Mouse (Mus musculus): ENCODE results near the gene Slc6a20a. TPM values are rescaled to one million over a fixed set of nuclear protein-coding genes. Genes with fewer than 3 reads are reported as not detected.

Slc6a20a gene
- polyA plus RNA-seq, 1 experiment from 2014 or later = 5.6 TPM

- H3K36me3 ChIP-seq = no peaks in the 10 kb centered on the region
- no peaks in the 10 kb centered on the region for H3K4me1 ChIP-seq
These were observed 45.7 kb downstream of the Slc6a20a start for GRCm38 (mm10) chr9:123632993-123633392.

GRCm38 (mm10) chr9:123632281-123632680 lies 46.4 kb downstream of the Slc6a20a start, which contains the start of gene Slc6a20b:
Slc6a20b (minus strand) TSS chr9:123632565.
- 86% methylated on average over 6 of the region's 6 CpGs for WGBS
- H3K27ac ChIP-seq (replicated peaks) = no peak within 1 kb of the TSS

More at GRCm38 (mm10) chr9:123632993-123633392, 45.7 kb downstream of the Slc6a20a start:
- H3K9me3 ChIP-seq (replicated peaks) = no peaks in the 10 kb centered on the region
- WGBS = 91% methylated on average over 3 of the region's 3 CpGs
- H3K4me2 ChIP-seq = no peak overlapping the region
- H3K27me3 ChIP-seq (replicated peaks) = no peaks in the 10 kb centered on the region
- H3K27ac ChIP-seq (replicated peaks) = no peak overlapping the region
- no peak overlapping the region for H3K4me3 ChIP-seq (replicated peaks)
- no peak for ATAC-seq (ENCODE audit: low FRiP score)
- no peak overlapping the region for H3K9ac ChIP-seq (replicated peaks)

GRCm38 (mm10) chr9:123631666-123632065 lies 47.0 kb downstream of the Slc6a20a start:
- Histone ChIP-seq H3K9me3 (replicated peaks) (no peaks in the 10 kb centered on the region), H3K9ac (replicated peaks) (no peak overlapping the region), H3K4me2 (no peak overlapping the region), H3K4me3 (replicated peaks) (no peak overlapping the region), H3K27ac (replicated peaks) (no peak overlapping the region), H3K36me3 (no peaks in the 10 kb centered on the region), H3K4me1 (no peaks in the 10 kb centered on the region), H3K27me3 (replicated peaks) (no peaks in the 10 kb centered on the region)
- no peak for ATAC-seq (ENCODE audit: low FRiP score)
- WGBS = 88% methylated on average over 3 of the region's 3 CpGs

More at GRCm38 (mm10) chr9:123632281-123632680, 46.4 kb downstream of the Slc6a20a start, which contains the start of gene Slc6a20b:
- no peak for ATAC-seq (ENCODE audit: low FRiP score)
- Histone ChIP-seq H3K4me3 (replicated peaks) (no peak within 1 kb of the TSS), H3K9ac (replicated peaks) (no peak within 1 kb of the TSS), H3K4me1 (no peaks in the 10 kb centered on the region), H3K36me3 (no peaks in the 10 kb centered on the region), H3K4me2 (no peak within 1 kb of the TSS), H3K27me3 (replicated peaks) (no peaks in the 10 kb centered on the region), H3K9me3 (replicated peaks) (no peaks in the 10 kb centered on the region)

- Histone ChIP-seq H3K27ac (replicated peaks) (no peak overlapping the region), H3K9me3 (replicated peaks) (no peaks in the 10 kb centered on the region), H3K4me1 (no peaks in the 10 kb centered on the region), H3K36me3 (no peaks in the 10 kb centered on the region), H3K9ac (replicated peaks) (no peak overlapping the region), H3K4me3 (replicated peaks) (no peak overlapping the region), H3K27me3 (replicated peaks) (no peaks in the 10 kb centered on the region), H3K4me2 (no peak overlapping the region)
- no peak for ATAC-seq (ENCODE audit: low FRiP score)
- 95% methylated on average over 11 of the region's 11 CpGs for WGBS
These were observed 52.9 kb downstream of the Slc6a20a start for GRCm38 (mm10) chr9:123625821-123626220.

GRCm38 (mm10) chr9:123624741-123625140 lies 53.9 kb downstream of the Slc6a20a start:
- no peaks in the 10 kb centered on the region for H3K9me3 ChIP-seq (replicated peaks)
- no peak overlapping the region for H3K4me3 ChIP-seq (replicated peaks)
- H3K9ac ChIP-seq (replicated peaks) = no peak overlapping the region
- no peak overlapping the region for H3K27ac ChIP-seq (replicated peaks)
- no peaks in the 10 kb centered on the region for H3K27me3 ChIP-seq (replicated peaks)
- WGBS = 94% methylated on average over 2 of the region's 2 CpGs
- no peak for ATAC-seq (ENCODE audit: low FRiP score)
- no peak overlapping the region for H3K4me2 ChIP-seq
- no peaks in the 10 kb centered on the region for H3K36me3 ChIP-seq
- H3K4me1 ChIP-seq = no peaks in the 10 kb centered on the region

- ATAC-seq (ENCODE audit: low FRiP score) = no peak
- WGBS = 77% methylated on average over 5 of the region's 5 CpGs
- Histone ChIP-seq H3K27ac (replicated peaks) (no peak overlapping the region), H3K4me2 (no peak overlapping the region), H3K9me3 (replicated peaks) (no peaks in the 10 kb centered on the region), H3K27me3 (replicated peaks) (no peaks in the 10 kb centered on the region), H3K4me3 (replicated peaks) (no peak overlapping the region), H3K36me3 (no peaks in the 10 kb centered on the region), H3K4me1 (no peaks in the 10 kb centered on the region), H3K9ac (replicated peaks) (no peak overlapping the region)
These were observed 58.2 kb downstream of the Slc6a20a start for GRCm38 (mm10) chr9:123620311-123621098.

GRCm38 (mm10) chr9:123601529-123601928 lies 77.2 kb downstream of the Slc6a20a start:
- peaks cover 11% of the 10 kb centered on the region for H3K4me1 ChIP-seq
- no peak overlapping the region for H3K27ac ChIP-seq (replicated peaks)
- no peaks in the 10 kb centered on the region for H3K36me3 ChIP-seq
- ATAC-seq (ENCODE audit: low FRiP score) = no peak
- no peak overlapping the region for H3K4me2 ChIP-seq
- H3K4me3 ChIP-seq (replicated peaks) = no peak overlapping the region
- no peaks in the 10 kb centered on the region for H3K9me3 ChIP-seq (replicated peaks)
- WGBS = 70% methylated on average over 1 of the region's 1 CpGs
- no peak overlapping the region for H3K9ac ChIP-seq (replicated peaks)
- no peaks in the 10 kb centered on the region for H3K27me3 ChIP-seq (replicated peaks)

GRCm38 (mm10) chr9:123597376-123597775 lies 81.3 kb downstream of the Slc6a20a start:
- 98% methylated on average over 2 of the region's 2 CpGs for WGBS
- H3K36me3 ChIP-seq = peaks cover 14% of the 10 kb centered on the region; the same call in 1 of the 2 replicates
- H3K27ac ChIP-seq (replicated peaks) = no peak overlapping the region
- no peak overlapping the region for H3K4me3 ChIP-seq (replicated peaks)
- H3K4me1 ChIP-seq = no peaks in the 10 kb centered on the region
- H3K9ac ChIP-seq (replicated peaks) = no peak overlapping the region
- ATAC-seq (ENCODE audit: low FRiP score) = no peak
- H3K27me3 ChIP-seq (replicated peaks) = no peaks in the 10 kb centered on the region
- no peak overlapping the region for H3K4me2 ChIP-seq
- no peaks in the 10 kb centered on the region for H3K9me3 ChIP-seq (replicated peaks)

GRCm38 (mm10) chr9:123596910-123597309 lies 81.8 kb downstream of the Slc6a20a start:
- Histone ChIP-seq H3K4me1 (no peaks in the 10 kb centered on the region), H3K9me3 (replicated peaks) (no peaks in the 10 kb centered on the region), H3K9ac (replicated peaks) (no peak overlapping the region), H3K4me3 (replicated peaks) (no peak overlapping the region), H3K4me2 (no peak overlapping the region), H3K27ac (replicated peaks) (no peak overlapping the region), H3K36me3 (peaks cover 14% of the 10 kb centered on the region; the same call in 1 of the 2 replicates), H3K27me3 (replicated peaks) (no peaks in the 10 kb centered on the region)
- no peak for ATAC-seq (ENCODE audit: low FRiP score)
- 94% methylated on average over 2 of the region's 2 CpGs for WGBS

- ATAC-seq (ENCODE audit: low FRiP score) = no peak
- H3K36me3 ChIP-seq = peaks cover 23% of the 10 kb centered on the region
- WGBS = 92% methylated on average over 4 of the region's 4 CpGs
- no peak overlapping the region for H3K4me3 ChIP-seq (replicated peaks)
- H3K27me3 ChIP-seq (replicated peaks) = no peaks in the 10 kb centered on the region
- no peaks in the 10 kb centered on the region for H3K4me1 ChIP-seq
- H3K27ac ChIP-seq (replicated peaks) = no peak overlapping the region
- no peak overlapping the region for H3K4me2 ChIP-seq
- H3K9ac ChIP-seq (replicated peaks) = no peak overlapping the region
- no peaks in the 10 kb centered on the region for H3K9me3 ChIP-seq (replicated peaks)
These were observed 83.5 kb downstream of the Slc6a20a start for GRCm38 (mm10) chr9:123595194-123595593.

GRCm38 (mm10) chr9:123589240-123589910 lies 89.3 kb downstream of the Slc6a20a start:
- WGBS = 86% methylated on average over 7 of the region's 7 CpGs
- Histone ChIP-seq H3K36me3 (peaks cover 39% of the 10 kb centered on the region), H3K4me2 (no peak overlapping the region), H3K27me3 (replicated peaks) (no peaks in the 10 kb centered on the region), H3K27ac (replicated peaks) (no peak overlapping the region), H3K4me1 (no peaks in the 10 kb centered on the region), H3K9ac (replicated peaks) (no peak overlapping the region), H3K4me3 (replicated peaks) (no peak overlapping the region), H3K9me3 (replicated peaks) (no peaks in the 10 kb centered on the region)
- ATAC-seq (ENCODE audit: low FRiP score) = no peak

Measured in neural tube, embryonic 15.5 days (tissue).